Mouse (Mus musculus) CD4-positive naive resting alpha-beta T cell, adult 57 days (primary cell): ENCODE results near the gene Slc1a7. TPM values are rescaled to one million over a fixed set of nuclear protein-coding genes. Genes with fewer than 3 reads are reported as not detected.

ENCODE experiments used
- total RNA-seq: library from RNA; stranded (reverse); gene quantifications from one replicate; pipeline ENCODE4 v1.2.4, GENCODE M21; 2023

The Slc1a7 gene
- total RNA-seq, result not detected

DNA sequence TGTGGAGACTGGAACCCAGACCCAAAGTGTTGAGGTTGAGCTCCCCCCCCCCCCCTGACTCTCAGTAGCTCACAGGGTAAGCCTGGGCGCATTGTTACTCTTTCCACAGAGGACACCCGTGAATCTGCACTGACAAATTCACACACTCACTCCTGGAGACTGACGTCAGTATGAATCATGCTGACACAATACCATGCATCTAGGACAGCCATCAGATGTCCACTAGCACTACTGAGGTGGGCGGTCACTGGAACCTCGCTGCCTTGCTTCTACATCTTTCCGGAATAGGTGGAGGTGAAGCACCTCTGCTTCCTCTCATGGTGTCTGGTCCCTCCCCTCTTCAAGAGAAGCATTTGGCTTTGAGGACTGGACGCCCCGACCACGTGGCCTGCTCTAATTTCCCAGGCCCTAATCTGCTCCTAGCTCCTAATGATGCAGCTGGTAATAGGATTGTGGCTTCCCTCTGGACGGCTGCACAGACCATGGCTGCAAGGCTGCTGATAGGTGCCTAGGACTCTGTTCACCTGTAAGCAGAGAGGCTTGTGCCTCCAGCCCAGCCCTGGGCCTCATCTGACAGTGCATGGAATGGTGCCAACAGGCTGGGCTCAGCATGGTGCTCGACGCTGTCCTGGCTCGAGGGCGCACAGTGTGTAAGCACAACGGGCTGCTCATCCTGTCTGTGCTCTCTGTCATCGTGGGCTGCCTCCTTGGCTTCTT lies at the start of gene Slc1a7:
Gene Slc1a7, plus strand, starts transcription at position 367 of the 717 bp plus-strand sequence.

DNA sequence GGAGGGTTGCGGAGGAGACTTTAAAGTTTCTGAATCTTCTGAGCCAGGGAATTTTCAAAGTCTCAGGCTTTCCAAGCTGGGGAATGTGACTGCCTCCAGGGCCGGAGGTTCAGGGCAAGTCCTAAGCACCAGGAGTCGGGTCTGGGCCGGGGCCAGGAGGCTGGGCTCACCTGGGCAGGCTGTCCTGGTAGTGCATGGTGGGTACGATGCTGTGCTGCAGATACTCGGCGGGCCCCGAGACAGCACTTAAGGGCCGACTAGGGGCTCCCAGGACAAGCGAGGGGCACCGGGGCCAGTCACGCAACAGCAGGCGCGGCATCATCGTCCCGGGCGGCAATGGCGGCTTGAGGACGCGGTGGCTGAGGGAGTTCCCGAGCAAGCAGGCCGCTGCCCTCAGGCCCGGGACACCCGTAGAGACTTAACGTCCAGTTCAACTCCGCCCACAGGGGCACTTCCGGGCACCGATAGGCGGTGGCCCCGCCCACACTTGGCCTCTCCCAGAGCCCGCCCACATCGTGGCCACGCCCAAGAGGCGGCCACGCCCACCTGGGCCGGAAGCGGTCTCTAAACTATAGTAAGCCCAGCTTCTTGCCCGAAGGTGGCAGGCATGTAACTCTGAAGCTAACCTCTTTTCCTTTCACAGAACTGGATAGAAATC lies 44.9 kb upstream of the Slc1a7 start, which contains the start of gene Cpt2:
Gene Cpt2, minus strand, starts transcription at position 466 of the 658 bp plus-strand sequence.

Other genes with a start within 250 kb of the Slc1a7 start
- gene Lrp8, start 166.1 kb upstream of the Slc1a7 start, total RNA-seq, result 7.9 TPM
- gene Magoh, start 88.6 kb upstream of the Slc1a7 start, total RNA-seq, result 85.6 TPM
- gene 0610037L13Rik, start 78.5 kb upstream of the Slc1a7 start, total RNA-seq, result 42.1 TPM
- 4.0 TPM for gene Cpt2, start 44.7 kb upstream of the Slc1a7 start, total RNA-seq
- 2.1 TPM for gene Podn, start 128.1 kb downstream of the Slc1a7 start, total RNA-seq
- 115 TPM for gene Scp2, start 176.7 kb downstream of the Slc1a7 start, total RNA-seq
- gene Echdc2, start 197.1 kb downstream of the Slc1a7 start, total RNA-seq, result not detected
- gene Zyg11a, start 249.7 kb downstream of the Slc1a7 start, total RNA-seq, result not detected